ENCODE assay signal across 8 mouse cellular contexts in genomic region chr9:123457603-123458002, GRCm38 (mm10). TPM values are rescaled to one million over a fixed set of nuclear protein-coding genes. Genes with fewer than 3 reads are reported as not detected.
DNase-seq lines count a peak whose midpoint lies in the region; ATAC-seq and TF ChIP-seq lines count a peak whose summit lies in the region.

No protein-coding gene starts in this region.

- no peak overlapping the region for H3K4me2 ChIP-seq in kidney, postnatal 0 days (ENCODE audit: low read length)

- no peaks in the 10 kb centered on the region for H3K27me3 ChIP-seq in kidney, postnatal 0 days (ENCODE audit: insufficient read depth, low read length)
- H3K27me3 ChIP-seq in forebrain, embryonic 10.5 days (ENCODE audit: poor library complexity, severe bottlenecking): 0 out of 2 replicates have a peak, but pooled peaks cover 4% of the 10 kb centered on the region

- H3K4me3 ChIP-seq in gastrocnemius, adult 2 months: no peak overlapping the region
- no peak overlapping the region for H3K4me3 ChIP-seq in cortical plate, adult 2 months (ENCODE audit: insufficient read depth, low read length)
- no peak overlapping the region for H3K4me3 ChIP-seq in kidney, postnatal 0 days (replicated peaks; ENCODE audit: low read depth, low read length)
- H3K4me3 ChIP-seq in forebrain, embryonic 10.5 days: no peak overlapping the region

- intact Hi-C loops in gastrocnemius, adult 2 months (cut with DNase I): no loop called here
- intact Hi-C loops in left cerebral cortex, postnatal 10 days (cut with DNase I): loop anchor here (5.0 kb wide), 1 partner anchor 45 kb away; no protein-coding TSS in a partner anchor

- H3K9ac ChIP-seq in kidney, postnatal 0 days (ENCODE audit: low read depth, low read length): no peak overlapping the region

- H3K36me3 ChIP-seq in kidney, postnatal 0 days (ENCODE audit: insufficient read depth, low read length): peaks cover 22% of the 10 kb centered on the region
- peaks cover 27% of the 10 kb centered on the region for H3K36me3 ChIP-seq in forebrain, embryonic 10.5 days (replicated peaks)

- DNase-seq in gastrocnemius, adult 2 months: peak; percentile 55
- no peak for DNase-seq in gastrocnemius, adult 18-20 months (ENCODE audit: low spot score)
- peak; percentile 24 for DNase-seq in A20 (ENCODE audit: low read depth, low spot score)
- DNase-seq in kidney, postnatal 0 days (ENCODE audit: low spot score): peak; percentile 40
- no peak for DNase-seq in left cerebral cortex, postnatal 10 days (ENCODE audit: extremely low spot score in 1 of 2, low spot score in 2 of 2)
- DNase-seq in forebrain, embryonic 10.5 days (ENCODE audit: extremely low spot score, low spot score): no peak
- DNase-seq in right cerebral cortex, postnatal 4 days: no peak

- ATAC-seq in kidney, postnatal 0 days (replicated peaks; ENCODE audit: low FRiP score, low read depth): no peak

- peak; percentile 61 for TF ChIP-seq CTCF in gastrocnemius, adult 2 months (IDR thresholded peaks at IDR 0.05)
- 0 out of 2 replicates have a peak, but pooled peaks have one; percentile 25 for TF ChIP-seq CTCF in cortical plate, adult 2 months (IDR thresholded peaks at IDR 0.05; ENCODE audit: extremely low read depth, insufficient read depth, low read length)
- peak; percentile 63 for TF ChIP-seq CTCF in kidney, postnatal 0 days (IDR thresholded peaks at IDR 0.05; ENCODE audit: low read depth)

- WGBS in kidney, postnatal 0 days: 60% methylated on average over 2 of the region's 2 CpGs
- 81% methylated on average over 2 of the region's 2 CpGs for WGBS in forebrain, embryonic 10.5 days

- peaks cover 3% of the 10 kb centered on the region; the same call in 1 of the 2 replicates for H3K4me1 ChIP-seq in cortical plate, adult 2 months (ENCODE audit: control insufficient read depth, insufficient read depth, low read length)
- H3K4me1 ChIP-seq in kidney, postnatal 0 days (replicated peaks; ENCODE audit: insufficient read depth, low read length): no peaks in the 10 kb centered on the region; the same call in 1 of the 2 replicates
- H3K4me1 ChIP-seq in forebrain, embryonic 10.5 days: peaks cover 10% of the 10 kb centered on the region

- no peak for TF ChIP-seq POLR2A in cortical plate, adult 2 months (IDR thresholded peaks at IDR 0.05; ENCODE audit: extremely low read depth, insufficient read depth, low read length)

- no peaks in the 10 kb centered on the region for H3K9me3 ChIP-seq in kidney, postnatal 0 days (replicated peaks; ENCODE audit: low read length)
- peaks cover 4% of the 10 kb centered on the region for H3K9me3 ChIP-seq in forebrain, embryonic 10.5 days

- peak overlapping the region; percentile 51 for H3K27ac ChIP-seq in gastrocnemius, adult 2 months
- H3K27ac ChIP-seq in cortical plate, adult 2 months (ENCODE audit: insufficient read depth, low read length): no peak overlapping the region
- H3K27ac ChIP-seq in kidney, postnatal 0 days: no peak overlapping the region
- no peak overlapping the region for H3K27ac ChIP-seq in forebrain, embryonic 10.5 days

RNA-seq across cellular contexts. Expression of gene Limd1, which starts 20.9 kb away (rescaled TPM):
- 10 to 100 TPM; 31.5 to 41.1 TPM for total RNA-seq in gastrocnemius, adult 2 months (2021)
- total RNA-seq in gastrocnemius, adult 18-20 months (2021): 10 to 100 TPM; 31.3 to 37.1 TPM
- 8.0 and 9.0 TPM in 2 replicates for polyA plus RNA-seq in cortical plate, adult 2 months (2012; rRNA removed)
- 43.3 and 44.0 TPM in 2 replicates for polyA plus RNA-seq in kidney, postnatal 0 days (2015; fragmentation: Nextera tagmentation; extraction: Ambion mirVana)
- total RNA-seq in left cerebral cortex, postnatal 10 days (2021): 10 to 100 TPM in 1 of 2 experiments, 1 to 10 TPM in 1; 9.9 to 10.1 TPM
- 55.7 and 57.8 TPM in 2 replicates for polyA plus RNA-seq in forebrain, embryonic 10.5 days (2016; fragmentation: Nextera tagmentation; extraction: Ambion mirVana)

Comparison
In these comparisons a context has a peak if more than half of its experiments do, and no peak if none do; other contexts are left out.
1. DNase-seq: peak in gastrocnemius, adult 2 months (single experiment), A20 (single experiment) and kidney, postnatal 0 days (single experiment); none in gastrocnemius, adult 18-20 months (single experiment), left cerebral cortex, postnatal 10 days (0 of 2), forebrain, embryonic 10.5 days (single experiment) and right cerebral cortex, postnatal 4 days (single experiment).
2. Peak in every context shown above with its lines, with median percentiles within 50 percentile points of each other: CTCF ChIP-seq.